Mouse (Mus musculus) neural tube, embryonic 15.5 days (tissue): ENCODE measurements around the gene Stk16. TPM values are rescaled to one million over a fixed set of nuclear protein-coding genes. Genes with fewer than 3 reads are reported as not detected.
"Not testable (repeated sequence)": the region's sequence is repeated elsewhere in the genome, so short reads cannot be mapped to it uniquely, and the experiment has no call there.

ENCODE experiments used
- ATAC-seq: fragments of 200-750 bp; cut with Nextera tagmentation; 2 replicates; pipeline ENCODE4 v1.8.0; 2017; ENCODE audit warnings: mild to moderate bottlenecking, moderate TSS enrichment, moderate library complexity; ENCODE audit not compliant: low FRiP score
- H3K27ac ChIP-seq: fragments of 300-500 bp; sonication (generic); replicated peaks from 2 replicates; pipeline ENCODE4 v1.5.1; 2015; ENCODE audit warnings: mild to moderate bottlenecking, inconsistent platforms
- H3K27me3 ChIP-seq: fragments of 300-500 bp; sonication (generic); replicated peaks from 2 replicates; pipeline ENCODE4 v1.6.1; 2015; ENCODE audit warnings: inconsistent platforms
- H3K36me3 ChIP-seq: fragments of 300-500 bp; sonication (generic); 2 replicates; pipeline ENCODE4 v1.6.1; 2015; ENCODE audit warnings: inconsistent platforms
- H3K4me1 ChIP-seq: fragments of 300-500 bp; sonication (generic); 2 replicates; pipeline ENCODE4 v1.6.1; 2015; ENCODE audit warnings: inconsistent platforms
- H3K4me2 ChIP-seq: fragments of 300-500 bp; sonication (generic); 2 replicates; pipeline ENCODE4 v1.6.1; 2015; ENCODE audit warnings: inconsistent platforms, mild to moderate bottlenecking, moderate library complexity
- H3K4me3 ChIP-seq: fragments of 300-500 bp; sonication (generic); replicated peaks from 2 replicates; pipeline ENCODE4 v1.5.1; 2015; ENCODE audit warnings: mild to moderate bottlenecking, inconsistent platforms
- H3K9ac ChIP-seq: fragments of 300-500 bp; sonication (generic); replicated peaks from 2 replicates; pipeline ENCODE4 v1.6.1; 2015; ENCODE audit warnings: mild to moderate bottlenecking, inconsistent platforms
- H3K9me3 ChIP-seq: fragments of 300-500 bp; sonication (generic); replicated peaks from 2 replicates; pipeline ENCODE4 v1.6.1; 2016; ENCODE audit warnings: inconsistent platforms
- WGBS: fragments of 180-500 bp; shearing (Covaris S2); methylation state at CpG from one replicate; pipeline ENCODE4 v1.1.7; 2015; ENCODE audit warnings: mixed read lengths; 5-methylcytosine and 5-hydroxymethylcytosine counted together
- polyA plus RNA-seq: library from polyadenylated mRNA; unstranded; fragments of >200 nt; fragmentation: Nextera tagmentation; extraction: Ambion mirVana; gene quantifications from 2 replicates; pipeline ENCODE4 v1.2.1, GENCODE M21; 2015

Gene Stk16
- polyA plus RNA-seq, 1 experiment from 2014 or later, result 158 TPM

GRCm38 (mm10) chr1:75227653-75228052, 17.0 kb downstream of the Stk16 start:
- no peak overlapping the region for H3K9ac ChIP-seq
- H3K27ac ChIP-seq, result no peak overlapping the region
- H3K9me3 ChIP-seq, result no peaks in the 10 kb centered on the region
- no peak for ATAC-seq
- 79% methylated on average over 1 of the region's 1 CpGs for WGBS
- no peak overlapping the region for H3K4me3 ChIP-seq
- no peak overlapping the region for H3K4me2 ChIP-seq
- peaks cover 19% of the 10 kb centered on the region for H3K27me3 ChIP-seq
- no peaks in the 10 kb centered on the region for H3K36me3 ChIP-seq
- H3K4me1 ChIP-seq, result no peaks in the 10 kb centered on the region

GRCm38 (mm10) chr1:75229158-75229557, 18.5 kb downstream of the Stk16 start:
- no peak overlapping the region for H3K9ac ChIP-seq
- no peak overlapping the region for H3K4me2 ChIP-seq
- no peak for ATAC-seq
- WGBS, result 78% methylated on average over 4 of the region's 4 CpGs
- no peak overlapping the region for H3K4me3 ChIP-seq
- H3K27me3 ChIP-seq, result peaks cover 10% of the 10 kb centered on the region; the same call in 1 of the 2 replicates
- H3K4me1 ChIP-seq, result no peaks in the 10 kb centered on the region
- H3K9me3 ChIP-seq, result no peaks in the 10 kb centered on the region
- no peaks in the 10 kb centered on the region for H3K36me3 ChIP-seq
- no peak overlapping the region for H3K27ac ChIP-seq

GRCm38 (mm10) chr1:75230335-75230994, 19.8 kb downstream of the Stk16 start:
- H3K9ac ChIP-seq, result no peak overlapping the region
- no peak overlapping the region for H3K27ac ChIP-seq
- H3K4me2 ChIP-seq, result no peak overlapping the region
- ATAC-seq, result no peak
- 82% methylated on average over 7 of the region's 7 CpGs for WGBS
- H3K4me1 ChIP-seq, result peaks cover 10% of the 10 kb centered on the region
- H3K4me3 ChIP-seq, result no peak overlapping the region
- no peaks in the 10 kb centered on the region for H3K36me3 ChIP-seq
- H3K27me3 ChIP-seq, result peaks cover 10% of the 10 kb centered on the region; the same call in 1 of the 2 replicates
- H3K9me3 ChIP-seq, result no peaks in the 10 kb centered on the region

GRCm38 (mm10) chr1:75231224-75231623, 20.6 kb downstream of the Stk16 start:
- H3K4me3 ChIP-seq, result no peak overlapping the region
- no peaks in the 10 kb centered on the region for H3K9me3 ChIP-seq
- no peak overlapping the region for H3K9ac ChIP-seq
- no peaks in the 10 kb centered on the region for H3K36me3 ChIP-seq
- peaks cover 10% of the 10 kb centered on the region; the same call in 1 of the 2 replicates for H3K27me3 ChIP-seq
- peaks cover 17% of the 10 kb centered on the region for H3K4me1 ChIP-seq
- no peak for ATAC-seq
- WGBS, result 84% methylated on average over 4 of the region's 4 CpGs
- no peak overlapping the region for H3K27ac ChIP-seq
- H3K4me2 ChIP-seq, result no peak overlapping the region

- WGBS, result 76% methylated on average over 5 of the region's 5 CpGs
- Histone ChIP-seq H3K4me3 (no peak within 1 kb of the TSS), H3K27me3 (peaks cover 7% of the 10 kb centered on the region; the same call in 1 of the 2 replicates), H3K9ac (no peak within 1 kb of the TSS), H3K4me1 (peaks cover 18% of the 10 kb centered on the region), H3K9me3 (no peaks in the 10 kb centered on the region), H3K4me2 (no peak within 1 kb of the TSS), H3K27ac (no peak within 1 kb of the TSS), H3K36me3 (no peaks in the 10 kb centered on the region)
- ATAC-seq, result no peak
These were observed 21.1 kb downstream of the Stk16 start, which contains the start of gene A630095N17Rik for GRCm38 (mm10) chr1:75231664-75232152. A630095N17Rik (minus strand) TSS chr1:75232102.

- H3K4me3 ChIP-seq, H3K4me2 ChIP-seq, H3K27me3 ChIP-seq, H3K36me3 ChIP-seq, H3K27ac ChIP-seq, ATAC-seq, H3K9me3 ChIP-seq, H3K9ac ChIP-seq: not testable (repeated sequence)
- WGBS, result 70% methylated on average over 4 of the region's 4 CpGs
- H3K4me1 ChIP-seq, result peaks cover 26% of the 10 kb centered on the region
These were observed 21.9 kb downstream of the Stk16 start for GRCm38 (mm10) chr1:75232489-75232888.

- Histone ChIP-seq H3K4me1 (peaks cover 27% of the 10 kb centered on the region), H3K27me3 (0 out of 2 replicates have a peak, but pooled peaks cover 2% of the 10 kb centered on the region), H3K9ac (no peak overlapping the region), H3K27ac (no peak overlapping the region), H3K4me2 (peak overlapping the region; percentile 22; the same call in 1 of the 2 replicates), H3K9me3 (no peaks in the 10 kb centered on the region), H3K36me3 (peaks cover 2% of the 10 kb centered on the region), H3K4me3 (no peak overlapping the region)
- under 1% methylated on average over 8 of the region's 8 CpGs for WGBS
- ATAC-seq, result peak; percentile 51; the same call in 1 of the 2 replicates
These were observed 24.0 kb downstream of the Stk16 start for GRCm38 (mm10) chr1:75234606-75235005.

- H3K4me2 ChIP-seq, result peak within 1 kb of the TSS; percentile 78
- peak within 1 kb of the TSS; percentile 92 for H3K27ac ChIP-seq
- under 1% methylated on average over 63 of the region's 64 CpGs for WGBS
- peak; percentile 89 for ATAC-seq
- H3K27me3 ChIP-seq, result no peaks in the 10 kb centered on the region
- peaks cover 27% of the 10 kb centered on the region for H3K4me1 ChIP-seq
- no peaks in the 10 kb centered on the region for H3K9me3 ChIP-seq
- peak within 1 kb of the TSS; percentile 80 for H3K4me3 ChIP-seq
- peak within 1 kb of the TSS; percentile 83 for H3K9ac ChIP-seq
- peaks cover 17% of the 10 kb centered on the region for H3K36me3 ChIP-seq
These were observed 25.7 kb downstream of the Stk16 start, which contains the start of gene Dnajb2 for GRCm38 (mm10) chr1:75236117-75237050. Dnajb2 (plus strand) TSS chr1:75236406.

- 89% methylated on average over 10 of the region's 10 CpGs for WGBS
- Histone ChIP-seq H3K4me3 (no peak overlapping the region), H3K36me3 (peaks cover 37% of the 10 kb centered on the region), H3K4me2 (no peak overlapping the region), H3K27me3 (no peaks in the 10 kb centered on the region), H3K4me1 (peaks cover 26% of the 10 kb centered on the region), H3K9ac (no peak overlapping the region), H3K27ac (no peak overlapping the region), H3K9me3 (no peaks in the 10 kb centered on the region)
- ATAC-seq, result no peak
These were observed 29.0 kb downstream of the Stk16 start for GRCm38 (mm10) chr1:75239591-75239990.

GRCm38 (mm10) chr1:75243411-75243810, 32.8 kb downstream of the Stk16 start:
- Histone ChIP-seq H3K9me3 (no peaks in the 10 kb centered on the region), H3K36me3 (peaks cover 37% of the 10 kb centered on the region), H3K4me2 (no peak overlapping the region), H3K4me3 (no peak overlapping the region), H3K27me3 (no peaks in the 10 kb centered on the region), H3K4me1 (peaks cover 9% of the 10 kb centered on the region; the same call in 1 of the 2 replicates), H3K9ac (no peak overlapping the region), H3K27ac (no peak overlapping the region)
- WGBS, result 90% methylated on average over 14 of the region's 14 CpGs
- ATAC-seq, result no peak

GRCm38 (mm10) chr1:75244175-75244826, 33.7 kb downstream of the Stk16 start:
- Histone ChIP-seq H3K36me3 (peaks cover 37% of the 10 kb centered on the region), H3K27me3 (no peaks in the 10 kb centered on the region), H3K9me3 (no peaks in the 10 kb centered on the region), H3K4me3 (no peak overlapping the region), H3K4me2 (no peak overlapping the region), H3K27ac (no peak overlapping the region), H3K4me1 (peaks cover 9% of the 10 kb centered on the region; the same call in 1 of the 2 replicates), H3K9ac (no peak overlapping the region)
- 90% methylated on average over 12 of the region's 12 CpGs for WGBS
- 0 out of 2 replicates have a peak, but pooled peaks have one; percentile 11 for ATAC-seq
